Mouse (Mus musculus) kidney, embryonic 16.5 days (tissue): ENCODE results near the gene Syne1. TPM values are rescaled to one million over a fixed set of nuclear protein-coding genes. Genes with fewer than 3 reads are reported as not detected.

Experiments
- ATAC-seq: fragments of 200-750 bp; cut with Nextera tagmentation; 2 replicates; pipeline ENCODE4 v1.8.0; 2017; ENCODE audit warnings: moderate TSS enrichment; ENCODE audit not compliant: low FRiP score, low TSS enrichment
- H3K27ac ChIP-seq: fragments of 300-500 bp; sonication (generic); 2 replicates; pipeline ENCODE4 v1.5.1; 2014; ENCODE audit warnings: low read length
- H3K27me3 ChIP-seq: fragments of 300-500 bp; sonication (generic); 2 replicates; pipeline ENCODE4 v1.6.1; 2014; ENCODE audit warnings: low read length, control low read depth, mixed read lengths; ENCODE audit not compliant: insufficient read depth
- H3K36me3 ChIP-seq: fragments of 300-500 bp; sonication (generic); 2 replicates; pipeline ENCODE4 v1.6.1; 2014; ENCODE audit warnings: low read length, control low read depth, mixed read lengths; ENCODE audit not compliant: insufficient read depth
- H3K4me1 ChIP-seq: fragments of 300-500 bp; sonication (generic); 2 replicates; pipeline ENCODE4 v1.6.1; 2014; ENCODE audit warnings: low read length, control low read depth, mixed read lengths; ENCODE audit not compliant: insufficient read depth
- H3K4me2 ChIP-seq: fragments of 300-500 bp; sonication (generic); replicated peaks from 2 replicates; pipeline ENCODE4 v1.6.1; 2014; ENCODE audit warnings: low read depth, low read length
- H3K4me3 ChIP-seq: fragments of 300-500 bp; sonication (generic); 2 replicates; pipeline ENCODE4 v1.5.1; 2014; ENCODE audit warnings: mild to moderate bottlenecking, low read length
- H3K9ac ChIP-seq: fragments of 300-500 bp; sonication (generic); replicated peaks from 2 replicates; pipeline ENCODE4 v1.6.1; 2014; ENCODE audit warnings: low read length
- H3K9me3 ChIP-seq: fragments of 300-500 bp; sonication (generic); 2 replicates; pipeline ENCODE4 v1.6.1; 2016; ENCODE audit warnings: low read length, control low read depth
- WGBS: fragments of 180-500 bp; shearing (Covaris S2); extraction: QIAGEN DNeasy Blood & Tissue Kit; methylation state at CpG from one replicate; pipeline ENCODE4 v1.1.7; 2014; 5-methylcytosine and 5-hydroxymethylcytosine counted together
- polyA plus RNA-seq: library from polyadenylated mRNA; unstranded; fragments of >200 nt; fragmentation: Nextera tagmentation; extraction: Ambion mirVana; gene quantifications from 2 replicates; pipeline ENCODE4 v1.2.1, GENCODE M21; 2015

Gene Syne1
- polyA plus RNA-seq, 1 experiment from 2014 or later: 5.2 TPM

DNA sequence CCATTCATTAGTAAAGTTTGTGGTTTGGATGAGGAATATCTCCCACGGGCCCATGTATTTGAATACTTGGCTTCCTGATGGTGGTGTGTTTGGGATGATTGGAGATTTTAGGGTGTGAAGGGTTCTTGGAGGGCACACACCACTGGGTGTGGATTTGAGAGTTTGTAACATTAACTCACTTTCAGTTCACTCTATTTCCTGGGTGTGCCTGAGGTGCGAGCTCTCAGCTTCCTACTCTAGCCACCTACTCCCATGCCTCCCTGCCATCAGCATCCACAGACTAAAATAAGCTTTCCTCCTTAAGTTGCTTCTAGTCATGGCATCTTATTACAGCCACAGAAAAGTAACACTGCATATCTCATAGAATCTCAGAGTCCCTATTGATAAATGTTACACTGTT lies 101.3 kb downstream of the Syne1 start:
- ATAC-seq: no peak
- H3K27me3 ChIP-seq: no peaks in the 10 kb centered on the region
- 87% methylated on average over 2 of the region's 2 CpGs for whole genome bisulfite sequencing
- no peaks in the 10 kb centered on the region for H3K36me3 ChIP-seq
- no peak overlapping the region for H3K4me2 ChIP-seq
- no peak overlapping the region for H3K4me3 ChIP-seq
- H3K9me3 ChIP-seq: no peaks in the 10 kb centered on the region
- H3K4me1 ChIP-seq: no peaks in the 10 kb centered on the region
- no peak overlapping the region for H3K27ac ChIP-seq
- H3K9ac ChIP-seq: no peak overlapping the region

DNA sequence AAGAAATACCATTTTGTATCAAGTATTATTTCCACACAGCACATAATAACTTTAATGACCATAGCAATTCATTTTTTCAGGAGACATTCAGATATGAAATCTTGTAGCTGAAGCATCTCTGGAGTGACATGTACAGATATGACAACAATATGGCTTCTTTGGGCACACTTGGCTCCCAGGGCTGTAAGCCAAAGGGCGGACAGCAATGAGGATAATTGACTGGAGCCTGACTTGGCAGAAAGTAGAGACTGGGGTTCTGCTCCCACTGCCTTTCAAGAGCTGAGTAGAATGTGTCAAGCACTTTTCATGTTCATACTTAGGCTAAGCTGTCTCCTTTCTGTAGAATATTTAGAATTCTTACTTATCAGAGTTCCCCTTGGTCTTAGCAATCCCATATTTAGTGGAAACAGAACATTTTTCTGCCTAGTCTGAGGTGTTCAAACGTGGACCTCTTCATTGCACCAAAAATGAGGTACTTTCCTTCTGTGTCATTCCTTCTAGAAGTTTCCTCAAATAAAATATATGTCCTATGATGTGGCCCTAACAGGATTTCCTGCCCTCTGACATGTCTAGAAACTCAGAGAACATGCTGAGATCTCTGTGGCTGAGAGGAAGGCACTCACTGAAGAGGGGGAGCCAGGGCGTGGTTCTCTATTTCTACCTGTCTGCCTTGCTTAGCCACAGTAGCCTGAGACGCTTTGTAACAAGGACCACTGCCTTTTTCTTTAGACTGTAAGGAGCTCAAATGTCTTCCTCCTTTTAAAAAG lies 103.1 kb downstream of the Syne1 start:
- Histone ChIP-seq H3K4me2 (no peak overlapping the region), H3K27me3 (no peaks in the 10 kb centered on the region), H3K4me1 (no peaks in the 10 kb centered on the region), H3K9me3 (no peaks in the 10 kb centered on the region), H3K9ac (no peak overlapping the region), H3K4me3 (no peak overlapping the region), H3K36me3 (no peaks in the 10 kb centered on the region), H3K27ac (no peak overlapping the region)
- ATAC-seq: no peak
- WGBS: 68% methylated on average over 4 of the region's 4 CpGs

DNA sequence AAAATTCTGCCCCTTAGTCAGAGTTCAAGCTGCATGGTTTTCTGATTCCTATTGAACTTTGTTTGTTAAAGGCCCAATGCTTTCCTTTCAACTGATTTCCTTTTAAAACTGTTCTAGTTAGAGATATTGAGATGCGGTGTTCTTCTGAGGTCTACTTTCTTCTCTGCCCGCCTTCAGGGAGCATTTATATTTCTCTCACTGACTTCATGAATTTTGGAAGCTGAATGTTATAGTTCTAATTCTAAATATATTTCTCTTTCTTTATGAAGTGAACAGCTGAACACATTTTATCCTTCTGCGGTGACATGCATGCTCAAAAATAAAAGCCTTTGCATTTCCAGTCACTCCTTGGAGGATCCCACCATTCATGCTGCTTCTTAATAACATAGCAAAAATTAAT lies 106.0 kb downstream of the Syne1 start:
- no peak overlapping the region for H3K9ac ChIP-seq
- no peak for ATAC-seq
- H3K36me3 ChIP-seq: no peaks in the 10 kb centered on the region
- no peak overlapping the region for H3K4me3 ChIP-seq
- no peaks in the 10 kb centered on the region for H3K27me3 ChIP-seq
- no peak overlapping the region for H3K27ac ChIP-seq
- no peak overlapping the region for H3K4me2 ChIP-seq
- H3K9me3 ChIP-seq: no peaks in the 10 kb centered on the region
- 97% methylated on average over 3 of the region's 3 CpGs for WGBS
- H3K4me1 ChIP-seq: no peaks in the 10 kb centered on the region

DNA sequence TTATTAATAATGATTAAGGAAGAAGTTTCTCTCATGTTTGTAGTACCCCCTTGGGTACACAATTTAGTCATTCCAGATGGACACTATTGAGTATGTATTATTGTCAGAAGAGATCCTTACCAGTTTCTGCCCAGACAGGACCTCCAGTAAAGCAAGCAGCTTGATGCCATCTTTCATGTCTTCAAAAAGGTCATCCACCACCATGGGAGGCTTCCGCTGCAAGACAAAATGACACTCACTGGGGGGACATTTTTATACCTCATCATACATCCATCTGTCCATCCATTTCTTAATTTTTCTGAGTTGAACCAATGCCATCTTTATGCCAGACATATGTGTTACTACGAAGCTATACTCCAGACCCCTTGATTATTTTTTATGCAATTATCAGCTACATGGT lies 108.3 kb downstream of the Syne1 start:
- H3K9me3 ChIP-seq: no peaks in the 10 kb centered on the region
- H3K4me1 ChIP-seq: no peaks in the 10 kb centered on the region
- no peak overlapping the region for H3K27ac ChIP-seq
- WGBS: 87% methylated on average over 2 of the region's 2 CpGs
- no peak overlapping the region for H3K4me2 ChIP-seq
- no peak for ATAC-seq
- H3K4me3 ChIP-seq: no peak overlapping the region
- H3K27me3 ChIP-seq: no peaks in the 10 kb centered on the region
- H3K9ac ChIP-seq: no peak overlapping the region
- H3K36me3 ChIP-seq: no peaks in the 10 kb centered on the region

DNA sequence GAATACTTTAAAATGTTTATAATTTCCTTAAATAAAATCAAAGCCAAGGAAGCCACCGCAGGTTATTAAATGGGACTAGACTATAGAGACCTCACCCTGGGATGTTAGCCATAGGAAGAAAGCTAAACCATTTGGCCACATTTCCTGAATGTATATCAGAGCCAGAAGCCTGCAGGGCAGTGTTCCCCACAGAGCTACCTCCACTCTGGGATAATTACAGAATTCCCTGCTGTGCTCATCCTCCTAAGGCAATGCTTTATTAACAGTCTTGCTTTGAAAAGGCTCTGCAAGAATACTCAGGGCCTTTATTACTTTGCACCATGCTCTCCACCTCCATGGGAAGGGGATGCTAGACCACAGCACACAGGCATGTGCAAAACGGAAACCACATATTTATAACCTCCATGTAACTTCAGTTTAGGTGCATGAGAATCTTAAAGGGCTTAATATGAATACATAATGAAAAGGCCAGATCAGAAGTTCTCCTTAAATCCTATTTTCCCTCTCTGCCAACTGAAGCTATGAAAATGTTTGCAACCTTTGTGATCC lies 111.4 kb downstream of the Syne1 start:
- Histone ChIP-seq H3K9ac (no peak overlapping the region), H3K4me1 (no peaks in the 10 kb centered on the region), H3K27ac (no peak overlapping the region), H3K36me3 (no peaks in the 10 kb centered on the region), H3K4me2 (no peak overlapping the region), H3K9me3 (no peaks in the 10 kb centered on the region), H3K4me3 (no peak overlapping the region), H3K27me3 (no peaks in the 10 kb centered on the region)
- no peak for ATAC-seq
- 64% methylated on average over 2 of the region's 2 CpGs for WGBS

DNA sequence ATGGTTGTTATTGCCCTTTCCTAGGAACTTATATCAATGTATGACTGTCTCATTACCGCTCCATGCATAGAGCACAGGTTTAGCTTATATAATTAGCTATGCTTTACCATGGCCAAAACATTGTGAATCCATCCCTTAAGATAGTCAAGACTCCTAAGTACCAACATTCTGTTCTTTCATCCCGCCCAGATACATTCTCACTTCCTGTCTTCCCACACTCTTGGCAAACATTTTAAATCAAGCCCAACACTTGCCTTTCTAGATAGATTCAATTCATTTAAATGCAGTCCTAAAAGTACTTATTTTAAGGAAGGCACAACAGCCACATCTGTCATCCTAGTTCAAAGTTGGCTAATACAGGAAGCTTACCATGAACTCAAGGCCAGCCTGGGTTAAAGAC lies 113.5 kb downstream of the Syne1 start:
- Histone ChIP-seq H3K9ac (no peak overlapping the region), H3K27ac (no peak overlapping the region), H3K36me3 (no peaks in the 10 kb centered on the region), H3K9me3 (no peaks in the 10 kb centered on the region), H3K4me2 (no peak overlapping the region), H3K4me3 (no peak overlapping the region), H3K4me1 (no peaks in the 10 kb centered on the region), H3K27me3 (no peaks in the 10 kb centered on the region)
- 84% methylated on average over 2 of the region's 2 CpGs for WGBS
- no peak for ATAC-seq

DNA sequence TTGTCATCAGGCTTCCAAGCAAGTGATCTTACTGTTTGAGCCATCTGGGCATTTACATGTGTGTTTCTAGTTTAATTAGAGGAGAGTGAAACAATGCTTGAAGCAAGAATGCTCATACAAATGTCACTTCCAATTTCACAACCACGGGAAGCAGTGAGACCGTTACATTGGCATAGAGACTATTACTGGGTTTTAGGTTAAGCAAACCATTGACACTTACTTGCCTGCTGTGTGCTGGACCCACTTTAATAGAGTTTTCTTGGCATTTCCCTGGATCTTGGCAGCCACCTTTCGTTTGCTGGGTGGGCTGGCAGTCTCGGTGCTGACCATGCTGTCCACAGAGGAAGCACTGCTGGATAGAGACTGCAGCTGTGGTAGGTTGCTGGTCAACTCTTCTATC lies 127.3 kb downstream of the Syne1 start:
- no peak overlapping the region for H3K4me3 ChIP-seq
- 84% methylated on average over 4 of the region's 4 CpGs for WGBS
- no peaks in the 10 kb centered on the region for H3K9me3 ChIP-seq
- no peak for ATAC-seq
- H3K27ac ChIP-seq: no peak overlapping the region
- no peaks in the 10 kb centered on the region for H3K36me3 ChIP-seq
- H3K4me1 ChIP-seq: no peaks in the 10 kb centered on the region
- no peaks in the 10 kb centered on the region for H3K27me3 ChIP-seq
- no peak overlapping the region for H3K9ac ChIP-seq
- H3K4me2 ChIP-seq: no peak overlapping the region

DNA sequence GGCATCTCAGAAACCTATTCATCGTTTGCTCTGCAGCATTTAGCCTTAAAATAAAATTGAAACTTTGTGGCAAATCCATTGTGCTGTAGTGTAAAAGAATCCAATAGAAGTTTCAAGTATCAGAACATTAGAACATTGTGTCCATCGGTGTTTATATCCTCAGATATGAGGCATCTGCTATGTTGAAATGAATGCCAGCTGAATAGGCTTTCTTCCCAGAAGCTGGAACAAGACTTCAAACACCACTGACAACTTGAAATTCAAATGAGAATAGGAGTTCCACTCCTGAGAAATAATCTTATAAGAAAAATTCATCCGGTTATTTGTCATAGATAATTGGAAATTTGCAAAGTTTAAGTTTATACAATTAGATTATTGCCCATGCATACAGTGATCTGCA lies 135.6 kb downstream of the Syne1 start:
- H3K27me3 ChIP-seq: no peaks in the 10 kb centered on the region
- 88% methylated on average over 3 of the region's 3 CpGs for WGBS
- H3K4me1 ChIP-seq: no peaks in the 10 kb centered on the region
- ATAC-seq: no peak
- H3K4me3 ChIP-seq: no peak overlapping the region
- no peak overlapping the region for H3K27ac ChIP-seq
- H3K36me3 ChIP-seq: no peaks in the 10 kb centered on the region
- no peaks in the 10 kb centered on the region for H3K9me3 ChIP-seq
- H3K4me2 ChIP-seq: no peak overlapping the region
- no peak overlapping the region for H3K9ac ChIP-seq

DNA sequence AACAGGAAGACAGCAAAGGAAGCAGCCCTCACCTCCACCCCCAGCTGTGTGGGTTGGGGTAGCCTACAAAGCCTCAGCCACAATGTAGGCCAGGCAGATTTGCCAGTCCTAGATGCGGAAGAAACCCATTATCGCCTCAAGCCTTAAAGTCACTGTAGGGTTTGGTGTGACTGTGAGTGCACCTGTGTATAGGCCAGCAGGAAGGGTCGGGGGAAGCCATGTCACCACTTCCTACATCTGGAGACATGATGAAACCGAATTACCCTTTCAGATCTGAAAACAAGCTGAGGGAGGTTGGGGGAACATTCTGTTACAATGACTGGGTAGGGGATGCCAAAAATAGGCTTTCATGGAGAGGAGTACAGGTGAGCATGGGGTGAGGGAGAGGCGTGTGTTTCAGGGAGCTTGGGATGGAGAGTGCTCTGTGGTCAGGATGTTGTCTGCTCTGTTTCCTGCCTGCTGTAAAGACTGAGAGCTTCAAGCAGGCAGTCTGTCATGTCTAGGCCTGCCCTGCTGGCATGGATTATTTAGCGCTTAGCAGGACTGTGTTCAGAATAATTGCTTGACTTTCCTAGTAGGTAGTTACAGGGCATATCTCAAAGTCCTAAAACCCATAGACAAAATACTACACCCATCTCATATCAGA lies 167.0 kb downstream of the Syne1 start:
- no peaks in the 10 kb centered on the region for H3K27me3 ChIP-seq
- 62% methylated on average over 6 of the region's 6 CpGs for WGBS
- H3K9me3 ChIP-seq: peaks cover 2% of the 10 kb centered on the region; the same call in 1 of the 2 replicates
- no peak overlapping the region for H3K4me3 ChIP-seq
- peak; percentile 46; the same call in 1 of the 2 replicates for ATAC-seq
- no peaks in the 10 kb centered on the region for H3K36me3 ChIP-seq
- peaks cover 5% of the 10 kb centered on the region; the same call in 1 of the 2 replicates for H3K4me1 ChIP-seq
- no peak overlapping the region for H3K27ac ChIP-seq
- no peak overlapping the region for H3K4me2 ChIP-seq
- H3K9ac ChIP-seq: no peak overlapping the region

DNA sequence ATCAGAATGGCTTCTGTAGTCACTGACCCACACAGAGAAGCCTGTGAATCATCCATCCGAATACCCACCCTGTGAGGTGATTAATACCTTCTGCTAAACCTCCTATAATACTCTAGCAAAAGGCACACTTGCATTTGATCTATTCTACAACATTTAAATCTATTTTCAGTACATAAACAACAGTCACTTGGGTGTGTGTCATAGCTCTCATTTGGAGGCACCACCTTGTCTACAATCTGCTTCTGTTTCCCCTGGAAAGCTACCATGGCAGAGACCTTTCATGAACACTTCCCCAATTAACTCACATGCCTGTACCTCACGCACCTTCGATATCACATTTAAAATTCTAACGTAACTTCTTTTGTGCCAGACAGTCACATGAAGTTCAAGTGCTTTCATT lies 169.7 kb downstream of the Syne1 start:
- H3K9me3 ChIP-seq: no peaks in the 10 kb centered on the region

More for the DNA sequence above, 169.7 kb downstream of the Syne1 start:
- 90% methylated on average over 4 of the region's 4 CpGs for WGBS
- no peaks in the 10 kb centered on the region for H3K36me3 ChIP-seq
- H3K27ac ChIP-seq: no peak overlapping the region
- no peak overlapping the region for H3K4me3 ChIP-seq
- no peak overlapping the region for H3K9ac ChIP-seq
- no peak for ATAC-seq
- H3K27me3 ChIP-seq: no peaks in the 10 kb centered on the region
- H3K4me1 ChIP-seq: peaks cover 5% of the 10 kb centered on the region; the same call in 1 of the 2 replicates
- H3K4me2 ChIP-seq: no peak overlapping the region
